Mouse (Mus musculus) left cerebral cortex, postnatal 4 days (tissue): ENCODE results near the gene 2810006K23Rik. TPM values are rescaled to one million over a fixed set of nuclear protein-coding genes. Genes with fewer than 3 reads are reported as not detected.
A peak's percentile ranks its signal among the peaks of the same experiment; 100 is the strongest.

Experiments used
- DNase-seq: peaks from one replicate; pipeline ENCODE4 v3.0.0-alpha.2; 2022
- intact Hi-C: fragments of 180-260 bp; cut with DNase I; formaldehyde crosslinking; loops from one replicate; pipeline ENCODE4 v1.15.1; 2025
- total RNA-seq, 2 experiments: library from RNA; stranded (reverse); gene quantifications; 2 replicates each; pipeline ENCODE4 v1.2.3; 2021

The 2810006K23Rik gene
- total RNA-seq, 2 experiments from 2014 or later = 8.6 to 11.1 TPM

DNA sequence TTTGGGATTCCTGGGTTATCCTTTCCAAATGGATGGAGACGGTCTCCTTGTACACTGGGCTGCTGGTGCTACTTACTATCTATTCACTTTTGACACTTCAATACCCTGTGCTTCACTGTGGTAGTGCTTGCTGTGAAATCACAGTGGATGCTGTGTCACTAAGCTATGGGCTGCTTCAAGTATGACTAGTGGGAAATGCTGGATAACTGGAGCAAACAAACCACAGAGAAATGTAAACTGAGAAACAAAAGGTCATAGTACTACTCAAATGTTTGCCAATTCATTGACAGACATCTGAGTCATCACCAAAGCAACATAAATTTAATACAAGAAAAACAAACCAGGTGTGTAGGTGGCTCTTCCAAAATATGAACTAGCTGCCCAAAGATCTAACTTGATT, 48.5 kb downstream of the 2810006K23Rik start:
- intact Hi-C loops = no loop called here
- DNase-seq = no peak

DNA sequence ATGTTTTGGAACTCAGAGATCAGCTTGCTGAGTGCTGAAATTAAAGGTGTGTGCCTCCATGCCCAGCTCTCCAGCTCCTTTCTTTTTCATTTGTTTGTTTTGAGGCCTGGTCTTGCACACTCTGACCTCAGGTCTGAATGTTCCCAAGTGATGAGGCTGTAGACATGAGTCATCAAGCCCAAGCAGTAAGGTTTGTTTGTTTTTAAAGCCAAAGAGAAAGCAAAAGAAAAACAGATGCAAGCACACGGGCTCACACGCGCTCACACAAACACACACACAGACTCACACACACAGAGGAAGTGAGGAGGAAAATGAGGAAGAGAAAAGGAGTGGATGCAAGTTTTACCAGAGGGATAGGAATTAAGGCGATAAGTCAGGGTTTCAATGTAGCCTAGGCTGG, 49.3 kb downstream of the 2810006K23Rik start:
- DNase-seq = no peak
- intact Hi-C loops = no loop called here

DNA sequence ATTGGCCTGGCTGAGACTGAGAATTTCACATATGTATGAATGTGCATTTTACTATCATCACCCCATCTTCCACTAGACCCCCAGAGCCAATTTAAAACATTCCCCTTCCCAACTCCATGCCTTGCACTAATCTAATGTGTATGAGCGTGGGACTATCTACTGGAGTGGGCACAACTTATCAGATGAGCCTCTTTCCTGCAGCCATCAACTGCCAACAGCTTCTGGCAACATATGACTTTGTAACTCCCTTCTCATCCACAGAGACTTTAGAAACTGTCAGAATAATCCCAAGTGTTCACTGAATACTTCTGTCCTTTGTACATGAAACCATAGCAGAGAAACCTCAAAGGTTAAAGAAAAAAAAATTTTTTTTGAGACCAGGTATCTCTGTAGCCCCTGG, 52.2 kb downstream of the 2810006K23Rik start:
- intact Hi-C loops = no loop called here
- DNase-seq = no peak

DNA sequence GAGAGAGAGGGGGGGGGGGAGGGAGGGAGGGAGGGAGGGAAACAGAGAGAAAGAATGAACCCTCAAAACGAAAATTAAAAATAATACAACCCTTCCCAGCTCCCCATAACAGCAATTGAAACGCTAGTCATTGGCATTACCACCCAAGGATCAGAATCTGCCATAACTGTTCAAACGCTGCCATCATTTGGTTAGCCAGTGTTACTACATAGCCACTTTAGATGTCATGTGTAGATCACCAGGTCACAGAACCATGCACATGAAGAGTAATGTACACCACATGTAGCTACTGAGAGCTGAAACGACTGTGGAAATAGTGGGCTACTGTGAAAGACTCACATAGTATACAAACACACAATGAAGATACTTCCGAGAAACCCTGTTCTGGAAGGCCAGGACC, 60.0 kb downstream of the 2810006K23Rik start:
- peak; percentile 2 for DNase-seq
- intact Hi-C loops = no loop called here

Other genes starting within 250 kb of the 2810006K23Rik start
- gene Abcb9, start 232.3 kb upstream of the 2810006K23Rik start, total RNA-seq = 10 to 100 TPM; 26.5 to 28.8 TPM
- 10 to 100 TPM; 32.5 to 34.1 TPM for gene Ogfod2, start 215.8 kb upstream of the 2810006K23Rik start, total RNA-seq
- gene Arl6ip4, start 212.0 kb upstream of the 2810006K23Rik start, total RNA-seq = 10 to 100 TPM; 58.1 to 59.9 TPM
- 100 to 1,000 TPM; 146 to 151 TPM for gene Pitpnm2, start 78.3 kb upstream of the 2810006K23Rik start, total RNA-seq
- 10 to 100 TPM; 17.9 to 26.7 TPM for gene Mphosph9, start 117 bp upstream of the 2810006K23Rik start, total RNA-seq
- 100 to 1,000 TPM; 112 to 119 TPM for gene Cdk2ap1, start 35.0 kb downstream of the 2810006K23Rik start, total RNA-seq
- 100 to 1,000 TPM; 126 to 131 TPM for gene Sbno1, start 97.9 kb downstream of the 2810006K23Rik start, total RNA-seq
- gene Kmt5a, start 111.8 kb downstream of the 2810006K23Rik start, total RNA-seq = 10 to 100 TPM; 45.2 to 55.7 TPM
- 10 to 100 TPM; 19.0 to 20.5 TPM for gene Rilpl2, start 150.3 kb downstream of the 2810006K23Rik start, total RNA-seq
- gene Snrnp35, start 155.0 kb downstream of the 2810006K23Rik start, total RNA-seq = 10 to 100 TPM; 26.4 to 33.6 TPM
- 10 to 100 TPM; 15.0 to 16.6 TPM for gene Rilpl1, start 203.3 kb downstream of the 2810006K23Rik start, total RNA-seq
- 100 to 1,000 TPM; 119 to 123 TPM for gene Tmed2, start 212.6 kb downstream of the 2810006K23Rik start, total RNA-seq
- gene Ddx55, start 224.8 kb downstream of the 2810006K23Rik start, total RNA-seq = 10 to 100 TPM; 27.5 to 30.8 TPM